Mouse (Mus musculus) erythroblast, embryonic 14.5 days (primary cell): Measurements from ENCODE around the gene Recql.

Experiments
- GATA1 ChIP-seq: IDR thresholded peaks from 2 replicates; pipeline ENCODE4 v1.6.1; 2012; ENCODE audit warnings: low read length, inconsistent platforms, mixed read lengths
- TAL1 ChIP-seq: IDR thresholded peaks from 3 replicates; pipeline ENCODE4 v1.6.1; 2012; ENCODE audit warnings: low read length, inconsistent platforms, mixed read lengths

GRCm38 (mm10) chr6:142386285-142387010 is 439 bp downstream of the Recql start:
- TF ChIP-seq TAL1 (no peak), GATA1 (no peak)
